Mouse (Mus musculus): Measurements from ENCODE around the gene Glt28d2. TPM values are rescaled to one million over a fixed set of nuclear protein-coding genes. Genes with fewer than 3 reads are reported as not detected.

Glt28d2 gene
- total RNA-seq, 1 experiment from 2014 or later, result 0.10 TPM

DNA sequence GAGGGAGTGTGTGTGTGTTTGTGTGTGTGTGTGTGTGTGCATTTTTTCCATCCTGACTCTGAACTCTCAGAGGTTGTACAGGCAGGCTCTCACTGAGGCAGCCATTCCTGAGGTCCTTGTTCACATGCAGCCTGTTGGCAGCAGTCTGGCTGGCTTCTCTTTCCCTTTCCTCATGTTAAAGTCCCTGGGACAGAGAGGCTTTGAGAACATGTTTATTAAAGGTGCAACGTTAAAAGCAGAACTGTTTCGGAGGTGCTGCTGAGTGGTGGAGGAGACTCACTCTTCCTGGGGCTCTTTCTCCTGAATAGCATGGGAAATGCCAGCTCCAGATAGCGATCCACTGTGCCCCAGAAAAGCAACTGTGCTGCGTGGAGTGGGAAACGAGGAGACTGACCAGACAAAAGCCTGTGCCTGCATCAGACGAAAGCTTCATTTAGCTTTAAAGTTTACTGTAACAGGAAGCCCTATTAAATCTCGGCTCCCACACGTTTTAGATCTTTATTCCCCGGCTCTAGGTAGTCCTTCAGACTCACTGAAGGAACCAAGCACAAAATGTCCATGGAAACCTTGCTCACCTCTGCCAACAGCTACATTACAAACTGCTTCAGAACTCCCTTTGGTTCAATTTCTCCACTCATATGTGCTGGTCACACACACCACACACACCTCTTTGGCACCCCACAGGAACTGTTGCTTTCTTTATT is 45.0 kb downstream of the Glt28d2 start:
- ATAC-seq (replicated peaks in 1 of 2; ENCODE audit: insufficient read depth in 1 of 2, low FRiP score in 2 of 2, low TSS enrichment in 1 of 2, low read depth in 1 of 2, poor library complexity in 2 of 2, severe bottlenecking in 2 of 2), result no peak

GRCm38 (mm10) chr3:85841454-85842176 is 45.7 kb downstream of the Glt28d2 start:
- ATAC-seq (replicated peaks in 1 of 2; ENCODE audit: insufficient read depth in 1 of 2, low FRiP score in 2 of 2, low TSS enrichment in 1 of 2, low read depth in 1 of 2, poor library complexity in 2 of 2, severe bottlenecking in 2 of 2), result no peak

DNA sequence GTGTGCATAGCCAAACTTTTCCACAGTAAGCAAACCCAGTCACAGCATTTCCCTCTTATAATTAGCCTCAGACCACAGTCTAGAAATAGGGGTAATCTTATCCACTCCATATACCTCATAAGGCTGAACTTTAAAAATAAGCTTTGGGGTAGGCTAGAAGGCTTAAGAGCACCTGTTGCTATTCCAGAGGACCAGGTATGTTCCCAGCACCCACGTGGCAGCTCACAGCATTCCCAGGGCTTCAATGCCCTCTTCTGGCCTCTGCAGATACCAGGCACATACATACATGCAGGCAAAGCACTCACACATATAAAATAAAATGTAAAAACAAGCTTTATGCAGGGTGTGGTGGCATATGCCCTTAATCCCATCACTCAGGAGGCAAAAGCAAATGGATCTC is 53.7 kb downstream of the Glt28d2 start:
- no peak for ATAC-seq (replicated peaks in 1 of 2; ENCODE audit: insufficient read depth in 1 of 2, low FRiP score in 2 of 2, low TSS enrichment in 1 of 2, low read depth in 1 of 2, poor library complexity in 2 of 2, severe bottlenecking in 2 of 2)

- ATAC-seq (replicated peaks in 1 of 2; ENCODE audit: insufficient read depth in 1 of 2, low FRiP score in 2 of 2, low TSS enrichment in 1 of 2, low read depth in 1 of 2, poor library complexity in 2 of 2, severe bottlenecking in 2 of 2), result no peak
Measured at GRCm38 (mm10) chr3:85832490-85833155, 54.7 kb downstream of the Glt28d2 start.

GRCm38 (mm10) chr3:85831785-85832184 is 55.5 kb downstream of the Glt28d2 start:
- no peak for ATAC-seq (replicated peaks in 1 of 2; ENCODE audit: insufficient read depth in 1 of 2, low FRiP score in 2 of 2, low TSS enrichment in 1 of 2, low read depth in 1 of 2, poor library complexity in 2 of 2, severe bottlenecking in 2 of 2)

DNA sequence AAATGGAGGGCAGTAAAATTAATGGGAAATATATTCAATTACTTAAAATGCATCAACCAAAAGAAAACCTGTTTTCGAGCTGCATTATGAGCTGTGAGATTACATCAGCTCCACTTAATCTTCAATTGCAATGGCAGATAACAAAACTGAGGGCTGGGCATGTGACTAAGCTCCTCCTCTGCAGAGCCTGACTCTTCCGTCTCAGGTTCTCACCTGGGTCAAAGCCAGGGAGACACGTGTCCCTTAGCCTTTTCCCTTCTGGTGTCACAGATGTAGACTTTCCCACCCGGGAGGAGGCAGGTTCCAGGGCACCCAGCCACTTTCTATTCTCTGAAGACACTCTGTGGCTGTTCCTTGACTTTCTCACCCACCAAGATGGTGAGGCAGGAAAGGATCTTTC is 58.3 kb downstream of the Glt28d2 start:
- no peak for ATAC-seq (replicated peaks in 1 of 2; ENCODE audit: insufficient read depth in 1 of 2, low FRiP score in 2 of 2, low TSS enrichment in 1 of 2, low read depth in 1 of 2, poor library complexity in 2 of 2, severe bottlenecking in 2 of 2)

DNA sequence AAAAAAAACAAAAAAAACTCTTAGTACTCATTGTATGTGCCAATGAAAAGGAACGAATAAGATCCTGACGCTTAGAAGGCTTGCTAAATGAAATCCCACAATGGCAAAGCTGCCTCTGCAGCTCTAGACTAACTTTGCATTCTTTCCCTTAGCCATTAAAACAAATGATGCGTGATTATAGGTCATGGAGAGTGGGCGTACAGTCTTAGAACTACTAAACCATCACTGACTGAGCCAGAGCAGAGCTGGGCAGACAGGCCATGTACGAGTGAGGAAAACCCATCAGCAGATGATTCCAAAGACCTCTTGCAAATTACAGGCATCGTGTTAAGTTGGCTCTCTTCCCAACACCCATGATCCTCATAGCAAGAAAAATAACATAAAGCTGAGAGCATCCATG is 59.5 kb downstream of the Glt28d2 start:
- no peak for ATAC-seq (replicated peaks in 1 of 2; ENCODE audit: insufficient read depth in 1 of 2, low FRiP score in 2 of 2, low TSS enrichment in 1 of 2, low read depth in 1 of 2, poor library complexity in 2 of 2, severe bottlenecking in 2 of 2)

DNA sequence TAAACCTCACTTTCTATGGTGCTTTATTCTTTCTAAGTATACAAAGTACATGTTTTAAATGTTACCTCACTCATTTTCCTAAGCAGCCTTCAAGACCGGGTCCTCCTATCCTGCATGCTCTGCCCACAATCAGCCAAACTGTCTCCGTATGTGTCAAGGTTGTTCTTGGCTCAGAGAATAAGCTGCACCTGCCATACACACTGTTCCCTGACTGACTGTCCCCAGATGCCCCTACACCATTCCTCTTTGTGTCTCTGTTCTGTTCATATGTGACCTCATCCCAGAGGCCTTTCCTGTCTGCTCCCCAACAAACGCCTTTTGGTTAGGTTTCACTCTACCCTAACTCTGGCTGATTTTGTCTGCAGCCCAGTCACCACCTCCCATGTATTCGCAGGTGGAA is 60.0 kb downstream of the Glt28d2 start:
- ATAC-seq (replicated peaks in 1 of 2; ENCODE audit: insufficient read depth in 1 of 2, low FRiP score in 2 of 2, low TSS enrichment in 1 of 2, low read depth in 1 of 2, poor library complexity in 2 of 2, severe bottlenecking in 2 of 2), result no peak

GRCm38 (mm10) chr3:85820839-85821548 is 66.3 kb downstream of the Glt28d2 start:
- no peak for ATAC-seq (replicated peaks in 1 of 2; ENCODE audit: insufficient read depth in 1 of 2, low FRiP score in 2 of 2, low TSS enrichment in 1 of 2, low read depth in 1 of 2, poor library complexity in 2 of 2, severe bottlenecking in 2 of 2)

Other genes starting within 250 kb of the Glt28d2 start
- not detected in 2 replicates for gene Fam160a1, start 70.2 kb downstream of the Glt28d2 start, total RNA-seq (2017)
- gene Gm37240, start within 50 bp of the Glt28d2 start, total RNA-seq (2017), result not detected in 2 replicates
- gene Sh3d19, start 83.6 kb upstream of the Glt28d2 start, total RNA-seq (2017), result 3.3 and 4.3 TPM in 2 replicates
- gene Prss48, start 115.0 kb upstream of the Glt28d2 start, total RNA-seq (2017), result not detected in 2 replicates